Mouse (Mus musculus) midbrain, postnatal 0 days (tissue): ENCODE results near the gene Ezr. TPM values are rescaled to one million over a fixed set of nuclear protein-coding genes. Genes with fewer than 3 reads are reported as not detected.

ENCODE experiments used
- ATAC-seq: fragments of 200-750 bp; cut with Nextera tagmentation; 2 replicates; pipeline ENCODE4 v1.8.0; 2017; ENCODE audit warnings: moderate number of reproducible peaks, mild to moderate bottlenecking, moderate TSS enrichment, moderate library complexity; ENCODE audit not compliant: low FRiP score
- DNase-seq: peaks from one replicate; pipeline ENCODE4 v3.0.0-alpha.2; 2015; ENCODE audit warnings: low spot score
- H3K27ac ChIP-seq: fragments of 300-500 bp; sonication (generic); 2 replicates; pipeline ENCODE4 v1.5.1; 2014; ENCODE audit warnings: low read depth, mild to moderate bottlenecking, low read length, mixed read lengths
- H3K27me3 ChIP-seq: fragments of 300-500 bp; sonication (generic); 2 replicates; pipeline ENCODE4 v1.6.1; 2014; ENCODE audit warnings: low read length, control low read depth, mixed read lengths; ENCODE audit not compliant: insufficient read depth
- H3K36me3 ChIP-seq: fragments of 300-500 bp; sonication (generic); 2 replicates; pipeline ENCODE4 v1.6.1; 2014; ENCODE audit warnings: low read length, control low read depth, mixed read lengths; ENCODE audit not compliant: insufficient read depth
- H3K4me1 ChIP-seq: fragments of 300-500 bp; sonication (generic); 2 replicates; pipeline ENCODE4 v1.6.1; 2014; ENCODE audit warnings: mild to moderate bottlenecking, control low read depth, antibody characterized with exemption, low read length, mixed read lengths; ENCODE audit not compliant: insufficient read depth
- H3K4me2 ChIP-seq: fragments of 300-500 bp; sonication (generic); 2 replicates; pipeline ENCODE4 v1.6.1; 2014; ENCODE audit warnings: low read depth, mild to moderate bottlenecking, low read length, mixed read lengths; ENCODE audit not compliant: poor library complexity, severe bottlenecking
- H3K4me3 ChIP-seq: fragments of 300-500 bp; sonication (generic); 2 replicates; pipeline ENCODE4 v1.5.1; 2014; ENCODE audit warnings: low read depth, mild to moderate bottlenecking, low read length, moderate library complexity
- H3K9ac ChIP-seq: fragments of 300-500 bp; sonication (generic); replicated peaks from 2 replicates; pipeline ENCODE4 v1.6.1; 2014; ENCODE audit warnings: mild to moderate bottlenecking, low read length, moderate library complexity, mixed read lengths; ENCODE audit not compliant: poor library complexity, severe bottlenecking
- H3K9me3 ChIP-seq: fragments of 300-500 bp; sonication (generic); 2 replicates; pipeline ENCODE4 v1.6.1; 2016; ENCODE audit warnings: low read length, control low read depth
- CTCF ChIP-seq: IDR thresholded peaks from 2 replicates; pipeline ENCODE4 v1.5.1; 2016; ENCODE audit warnings: antibody characterized with exemption, mild to moderate bottlenecking
- WGBS: fragments of 180-500 bp; shearing (Covaris S2); extraction: QIAGEN DNeasy Blood & Tissue Kit; methylation state at CpG from one replicate; pipeline ENCODE4 v1.1.7; 2014; 5-methylcytosine and 5-hydroxymethylcytosine counted together
- polyA plus RNA-seq: library from polyadenylated mRNA; unstranded; fragments of >200 nt; fragmentation: Nextera tagmentation; extraction: Ambion mirVana; gene quantifications from 2 replicates; pipeline ENCODE4 v1.2.1, GENCODE M21; 2015
- total RNA-seq: library from RNA; depleted of rRNA; stranded (reverse); fragments of >200 nt; gene quantifications from 2 replicates; pipeline ENCODE4 v1.2.3, GENCODE M21; 2014

Gene Ezr
- total and polyA plus RNA-seq, 2 experiments from 2014 or later, result 28.5 to 33.8 TPM

- 87% methylated on average over 5 of the region's 5 CpGs for WGBS
- H3K4me2 ChIP-seq, result no peak overlapping the region
- TF ChIP-seq CTCF, result no peak
- H3K4me1 ChIP-seq, result no peaks in the 10 kb centered on the region
- no peak overlapping the region for H3K27ac ChIP-seq
- no peaks in the 10 kb centered on the region for H3K36me3 ChIP-seq
- H3K9me3 ChIP-seq, result no peaks in the 10 kb centered on the region
- no peak for DNase-seq
- no peaks in the 10 kb centered on the region for H3K27me3 ChIP-seq
- ATAC-seq, result no peak
- no peak overlapping the region for H3K9ac ChIP-seq
- H3K4me3 ChIP-seq, result no peak overlapping the region
Observed at GRCm38 (mm10) chr17:6816796-6817195, 34.2 kb upstream of the Ezr start.

- WGBS, result 71% methylated on average over 1 of the region's 1 CpGs
Observed at GRCm38 (mm10) chr17:6816151-6816550, 33.6 kb upstream of the Ezr start.

GRCm38 (mm10) chr17:6814656-6815055 lies 32.1 kb upstream of the Ezr start:
- no peaks in the 10 kb centered on the region for H3K36me3 ChIP-seq
- no peaks in the 10 kb centered on the region for H3K9me3 ChIP-seq
- no peaks in the 10 kb centered on the region for H3K4me1 ChIP-seq
- H3K4me3 ChIP-seq, result no peak overlapping the region
- WGBS, result 73% methylated on average over 4 of the region's 4 CpGs
- H3K27me3 ChIP-seq, result no peaks in the 10 kb centered on the region
- H3K9ac ChIP-seq, result no peak overlapping the region
- ATAC-seq, result no peak
- H3K27ac ChIP-seq, result no peak overlapping the region
- no peak for TF ChIP-seq CTCF
- no peak overlapping the region for H3K4me2 ChIP-seq
- DNase-seq, result no peak

More at GRCm38 (mm10) chr17:6816151-6816550, 33.6 kb upstream of the Ezr start:
- H3K4me3 ChIP-seq, result no peak overlapping the region
- no peak for TF ChIP-seq CTCF
- ATAC-seq (no peak), DNase-seq (no peak)
- H3K9me3 ChIP-seq, result no peaks in the 10 kb centered on the region
- no peak overlapping the region for H3K9ac ChIP-seq
- no peaks in the 10 kb centered on the region for H3K36me3 ChIP-seq
- no peak overlapping the region for H3K27ac ChIP-seq
- no peak overlapping the region for H3K4me2 ChIP-seq
- H3K4me1 ChIP-seq, result no peaks in the 10 kb centered on the region
- no peaks in the 10 kb centered on the region for H3K27me3 ChIP-seq

GRCm38 (mm10) chr17:6812851-6813191 lies 30.2 kb upstream of the Ezr start:
- DNase-seq (no peak), ATAC-seq (no peak)
- H3K9ac ChIP-seq, result no peak overlapping the region
- no peak overlapping the region for H3K27ac ChIP-seq
- 6% methylated on average over 3 of the region's 3 CpGs for WGBS
- TF ChIP-seq CTCF, result no peak
- H3K36me3 ChIP-seq, result no peaks in the 10 kb centered on the region
- H3K4me3 ChIP-seq, result no peak overlapping the region
- H3K9me3 ChIP-seq, result no peaks in the 10 kb centered on the region
- no peaks in the 10 kb centered on the region for H3K4me1 ChIP-seq
- no peaks in the 10 kb centered on the region for H3K27me3 ChIP-seq
- no peak overlapping the region for H3K4me2 ChIP-seq

- no peak for TF ChIP-seq CTCF
- 50% methylated on average over 7 of the region's 7 CpGs for WGBS
- Histone ChIP-seq H3K9ac (no peak overlapping the region), H3K27me3 (no peaks in the 10 kb centered on the region), H3K27ac (no peak overlapping the region), H3K4me3 (no peak overlapping the region), H3K9me3 (no peaks in the 10 kb centered on the region), H3K36me3 (no peaks in the 10 kb centered on the region), H3K4me2 (no peak overlapping the region), H3K4me1 (no peaks in the 10 kb centered on the region)
- DNase-seq (no peak), ATAC-seq (no peak)
Observed at GRCm38 (mm10) chr17:6811931-6812850, 29.6 kb upstream of the Ezr start.

GRCm38 (mm10) chr17:6809331-6809730 lies 26.7 kb upstream of the Ezr start:
- Histone ChIP-seq H3K4me3 (no peak overlapping the region), H3K27ac (no peak overlapping the region), H3K9ac (no peak overlapping the region), H3K4me2 (no peak overlapping the region), H3K36me3 (no peaks in the 10 kb centered on the region), H3K4me1 (no peaks in the 10 kb centered on the region), H3K9me3 (no peaks in the 10 kb centered on the region), H3K27me3 (no peaks in the 10 kb centered on the region)
- no peak for TF ChIP-seq CTCF
- 57% methylated on average over 3 of the region's 3 CpGs for WGBS
- ATAC-seq (no peak), DNase-seq (no peak)
